Mouse (Mus musculus) intestine, embryonic 15.5 days (tissue): ENCODE data around the gene Psmd1. TPM values are rescaled to one million over a fixed set of nuclear protein-coding genes. Genes with fewer than 3 reads are reported as not detected.

ENCODE experiments used
- ATAC-seq: fragments of 200-750 bp; cut with Nextera tagmentation; 2 replicates; pipeline ENCODE4 v1.8.0; 2017; ENCODE audit warnings: moderate TSS enrichment, moderate library complexity
- H3K27ac ChIP-seq: fragments of 300-500 bp; sonication (generic); 2 replicates; pipeline ENCODE4 v1.5.1; 2015; ENCODE audit warnings: mild to moderate bottlenecking, inconsistent platforms
- H3K27me3 ChIP-seq: fragments of 300-500 bp; sonication (generic); replicated peaks from 2 replicates; pipeline ENCODE4 v1.6.1; 2015; ENCODE audit warnings: inconsistent platforms
- H3K36me3 ChIP-seq: fragments of 300-500 bp; sonication (generic); 2 replicates; pipeline ENCODE4 v1.6.1; 2015; ENCODE audit warnings: inconsistent platforms
- H3K4me1 ChIP-seq: fragments of 300-500 bp; sonication (generic); replicated peaks from 2 replicates; pipeline ENCODE4 v1.6.1; 2015; ENCODE audit warnings: inconsistent platforms
- H3K4me2 ChIP-seq: fragments of 300-500 bp; sonication (generic); replicated peaks from 2 replicates; pipeline ENCODE4 v1.6.1; 2015; ENCODE audit warnings: mild to moderate bottlenecking, inconsistent platforms
- H3K4me3 ChIP-seq: fragments of 300-500 bp; sonication (generic); replicated peaks from 2 replicates; pipeline ENCODE4 v1.5.1; 2015; ENCODE audit warnings: inconsistent platforms
- H3K9ac ChIP-seq: fragments of 300-500 bp; sonication (generic); 2 replicates; pipeline ENCODE4 v1.6.1; 2015; ENCODE audit warnings: inconsistent platforms
- H3K9me3 ChIP-seq: fragments of 300-500 bp; sonication (generic); 2 replicates; pipeline ENCODE4 v1.6.1; 2016; ENCODE audit warnings: inconsistent platforms
- WGBS: fragments of 180-500 bp; shearing (Covaris S2); methylation state at CpG from one replicate; pipeline ENCODE4 v1.1.7; 2015; 5-methylcytosine and 5-hydroxymethylcytosine counted together
- polyA plus RNA-seq: library from polyadenylated mRNA; unstranded; fragments of >200 nt; fragmentation: Nextera tagmentation; extraction: Ambion mirVana; gene quantifications from 2 replicates; pipeline ENCODE4 v1.2.1, GENCODE M21; 2015

Gene Psmd1
- polyA plus RNA-seq, 1 experiment from 2014 or later = 152 TPM

GRCm38 (mm10) chr1:86045848-86046805 is 18.1 kb upstream of the Psmd1 start, which contains the start of gene 2810459M11Rik:
TSS of gene 2810459M11Rik (plus strand) at chr1:86045863.
- Histone ChIP-seq H3K36me3 (no peaks in the 10 kb centered on the region), H3K4me2 (peak within 1 kb of the TSS; percentile 97), H3K27ac (no peak within 1 kb of the TSS), H3K4me3 (peak within 1 kb of the TSS; percentile 62), H3K4me1 (peaks cover 5% of the 10 kb centered on the region; the same call in 1 of the 2 replicates), H3K9ac (peak within 1 kb of the TSS; percentile 64), H3K9me3 (0 out of 2 replicates have a peak, but pooled peaks cover 5% of the 10 kb centered on the region), H3K27me3 (peaks cover 30% of the 10 kb centered on the region)
- peak; percentile 81 for ATAC-seq
- WGBS = under 1% methylated on average over 102 of the region's 110 CpGs

GRCm38 (mm10) chr1:86046833-86047563 is 17.2 kb upstream of the Psmd1 start:
- Histone ChIP-seq H3K4me3 (peak overlapping the region; percentile 62), H3K9ac (0 out of 2 replicates have a peak overlapping the region, but pooled peaks have one; percentile 64), H3K36me3 (no peaks in the 10 kb centered on the region), H3K9me3 (0 out of 2 replicates have a peak, but pooled peaks cover under 1% of the 10 kb centered on the region), H3K27me3 (peaks cover 30% of the 10 kb centered on the region), H3K4me1 (peaks cover 5% of the 10 kb centered on the region; the same call in 1 of the 2 replicates), H3K4me2 (peak overlapping the region; percentile 97), H3K27ac (peak overlapping the region; percentile 40; the same call in 1 of the 2 replicates)
- WGBS = 9% methylated on average over 24 of the region's 24 CpGs
- peak; percentile 31 for ATAC-seq

- 79% methylated on average over 4 of the region's 4 CpGs for whole genome bisulfite sequencing
- H3K4me1 ChIP-seq = peaks cover 5% of the 10 kb centered on the region; the same call in 1 of the 2 replicates
- ATAC-seq = no peak
- no peak overlapping the region for H3K4me2 ChIP-seq
- no peak overlapping the region for H3K4me3 ChIP-seq
- H3K27me3 ChIP-seq = peaks cover 30% of the 10 kb centered on the region
- H3K9ac ChIP-seq = no peak overlapping the region
- H3K27ac ChIP-seq = no peak overlapping the region
- no peaks in the 10 kb centered on the region for H3K9me3 ChIP-seq
- H3K36me3 ChIP-seq = no peaks in the 10 kb centered on the region
Observed at GRCm38 (mm10) chr1:86048231-86048630, 16.0 kb upstream of the Psmd1 start.

- WGBS = 85% methylated on average over 3 of the region's 3 CpGs
- Histone ChIP-seq H3K4me1 (peaks cover 5% of the 10 kb centered on the region; the same call in 1 of the 2 replicates), H3K4me2 (no peak overlapping the region), H3K36me3 (no peaks in the 10 kb centered on the region), H3K27me3 (peaks cover 30% of the 10 kb centered on the region), H3K27ac (no peak overlapping the region), H3K9me3 (no peaks in the 10 kb centered on the region), H3K4me3 (no peak overlapping the region), H3K9ac (no peak overlapping the region)
- no peak for ATAC-seq
Observed at GRCm38 (mm10) chr1:86048744-86049143, 15.4 kb upstream of the Psmd1 start.

- Histone ChIP-seq H3K4me1 (no peaks in the 10 kb centered on the region), H3K4me2 (no peak overlapping the region), H3K9ac (no peak overlapping the region), H3K36me3 (no peaks in the 10 kb centered on the region), H3K9me3 (no peaks in the 10 kb centered on the region), H3K4me3 (no peak overlapping the region), H3K27me3 (no peaks in the 10 kb centered on the region), H3K27ac (no peak overlapping the region)
- 80% methylated on average over 12 of the region's 12 CpGs for WGBS
- no peak for ATAC-seq
Observed at GRCm38 (mm10) chr1:86053198-86053921, 10.8 kb upstream of the Psmd1 start.

GRCm38 (mm10) chr1:86054943-86055342 is 9.2 kb upstream of the Psmd1 start:
- Histone ChIP-seq H3K4me1 (peaks cover 3% of the 10 kb centered on the region; the same call in 1 of the 2 replicates), H3K27ac (no peak overlapping the region), H3K4me2 (no peak overlapping the region), H3K4me3 (no peak overlapping the region), H3K9me3 (no peaks in the 10 kb centered on the region), H3K36me3 (no peaks in the 10 kb centered on the region), H3K27me3 (no peaks in the 10 kb centered on the region), H3K9ac (no peak overlapping the region)
- 44% methylated on average over 3 of the region's 3 CpGs for WGBS
- ATAC-seq = no peak

GRCm38 (mm10) chr1:86056284-86056683 is 7.9 kb upstream of the Psmd1 start:
- 73% methylated on average over 4 of the region's 4 CpGs for WGBS
- Histone ChIP-seq H3K4me1 (peaks cover 3% of the 10 kb centered on the region; the same call in 1 of the 2 replicates), H3K9ac (no peak overlapping the region), H3K9me3 (no peaks in the 10 kb centered on the region), H3K27me3 (no peaks in the 10 kb centered on the region), H3K36me3 (no peaks in the 10 kb centered on the region), H3K4me2 (no peak overlapping the region), H3K4me3 (no peak overlapping the region), H3K27ac (no peak overlapping the region)
- ATAC-seq = peak; percentile 48

GRCm38 (mm10) chr1:86058856-86059769 is 5.1 kb upstream of the Psmd1 start:
- H3K9me3 ChIP-seq = no peaks in the 10 kb centered on the region
- H3K27ac ChIP-seq = no peak overlapping the region
- H3K4me2 ChIP-seq = peak overlapping the region; percentile 64
- H3K9ac ChIP-seq = 0 out of 2 replicates have a peak overlapping the region, but pooled peaks have one; percentile 9
- peak; percentile 78 for ATAC-seq
- H3K4me3 ChIP-seq = peak overlapping the region; percentile 30
- peaks cover 3% of the 10 kb centered on the region; the same call in 1 of the 2 replicates for H3K4me1 ChIP-seq
- H3K36me3 ChIP-seq = no peaks in the 10 kb centered on the region
- 11% methylated on average over 21 of the region's 21 CpGs for WGBS
- no peaks in the 10 kb centered on the region for H3K27me3 ChIP-seq

- Histone ChIP-seq H3K36me3 (no peaks in the 10 kb centered on the region), H3K27ac (no peak overlapping the region), H3K9ac (no peak overlapping the region), H3K4me3 (no peak overlapping the region), H3K4me1 (peaks cover 11% of the 10 kb centered on the region; the same call in 1 of the 2 replicates), H3K9me3 (no peaks in the 10 kb centered on the region), H3K4me2 (no peak overlapping the region), H3K27me3 (no peaks in the 10 kb centered on the region)
- 81% methylated on average over 6 of the region's 6 CpGs for WGBS
- no peak for ATAC-seq
Observed at GRCm38 (mm10) chr1:86062523-86062922, 1.7 kb upstream of the Psmd1 start.

- H3K4me3 ChIP-seq = no peak overlapping the region
- WGBS = 96% methylated on average over 2 of the region's 2 CpGs
- H3K36me3 ChIP-seq = peaks cover 31% of the 10 kb centered on the region
- no peaks in the 10 kb centered on the region for H3K4me1 ChIP-seq
- H3K27me3 ChIP-seq = no peaks in the 10 kb centered on the region
- no peaks in the 10 kb centered on the region for H3K9me3 ChIP-seq
- ATAC-seq = no peak
- H3K27ac ChIP-seq = no peak overlapping the region
- no peak overlapping the region for H3K9ac ChIP-seq
- H3K4me2 ChIP-seq = no peak overlapping the region
Observed at GRCm38 (mm10) chr1:86076565-86076964, 12.4 kb downstream of the Psmd1 start.

GRCm38 (mm10) chr1:86094413-86094812 is 30.2 kb downstream of the Psmd1 start:
- Histone ChIP-seq H3K4me3 (no peak overlapping the region), H3K9ac (no peak overlapping the region), H3K4me1 (no peaks in the 10 kb centered on the region), H3K36me3 (peaks cover 19% of the 10 kb centered on the region; the same call in 1 of the 2 replicates), H3K4me2 (no peak overlapping the region), H3K27ac (no peak overlapping the region), H3K9me3 (no peaks in the 10 kb centered on the region), H3K27me3 (no peaks in the 10 kb centered on the region)
- 82% methylated on average over 7 of the region's 7 CpGs for WGBS
- ATAC-seq = no peak
